Mouse (Mus musculus): ENCODE data around the gene Nr1i3. TPM values are rescaled to one million over a fixed set of nuclear protein-coding genes. Genes with fewer than 3 reads are reported as not detected.

The Nr1i3 gene
- not detected in 2 replicates for polyA plus RNA-seq (2011; ENCODE audit: insufficient read depth, insufficient read length, low read depth, missing spikeins)

- H3K27me3 ChIP-seq (ENCODE audit: control insufficient read depth, insufficient read depth, low read length, poor library complexity, severe bottlenecking), result no peaks in the 10 kb centered on the region
- no peak within 1 kb of the TSS for H3K4me3 ChIP-seq (ENCODE audit: low read depth, low read length)
- H3K4me1 ChIP-seq (ENCODE audit: control insufficient read depth, insufficient read depth, low read length), result no peaks in the 10 kb centered on the region
- no peak for TF ChIP-seq EP300 (IDR thresholded peaks at IDR 0.05; ENCODE audit: insufficient read depth, low read depth, low read length)
- no peak for TF ChIP-seq POLR2A (IDR thresholded peaks at IDR 0.05; ENCODE audit: insufficient read depth, low read length)
- TF ChIP-seq CTCF (IDR thresholded peaks at IDR 0.05; ENCODE audit: low read depth, low read length), result no peak
- H3K9ac ChIP-seq (ENCODE audit: low read depth, poor library complexity, severe bottlenecking), result no peak within 1 kb of the TSS
- H3K9me3 ChIP-seq (replicated peaks; ENCODE audit: control insufficient read depth, insufficient read depth, low read length, poor library complexity, severe bottlenecking), result no peaks in the 10 kb centered on the region
- no peaks in the 10 kb centered on the region for H3K36me3 ChIP-seq (ENCODE audit: control insufficient read depth, insufficient read depth, low read length, poor library complexity, severe bottlenecking)
- H3K27ac ChIP-seq (ENCODE audit: insufficient read depth, low read length), result no peak within 1 kb of the TSS
Observed at GRCm38 (mm10) chr1:171213801-171214496, at the start of gene Nr1i3. Nr1i3 (plus strand) TSS chr1:171213970.

DNA sequence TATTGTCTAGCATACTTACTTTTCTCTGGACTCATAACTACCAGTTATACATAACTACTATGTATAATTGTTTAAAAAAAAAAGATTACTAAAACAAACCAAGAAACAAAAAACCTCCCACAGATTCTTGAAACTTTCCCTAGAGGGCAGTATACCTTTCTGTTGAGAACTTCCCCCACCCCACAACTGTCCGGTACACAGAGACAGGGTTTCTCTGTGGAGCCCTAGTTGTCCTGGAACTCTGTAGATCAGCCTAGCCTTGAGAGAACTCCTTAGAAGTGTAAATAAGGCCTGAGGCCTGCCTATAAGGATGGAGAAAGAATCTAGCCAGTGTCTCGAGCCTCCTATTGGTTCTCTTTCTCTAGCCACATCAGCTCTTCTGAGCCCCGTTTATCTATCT is 49.5 kb upstream of the Nr1i3 start:
- no peaks in the 10 kb centered on the region for H3K9me3 ChIP-seq (replicated peaks; ENCODE audit: control insufficient read depth, insufficient read depth, low read length, poor library complexity, severe bottlenecking)
- H3K9ac ChIP-seq (ENCODE audit: low read depth, poor library complexity, severe bottlenecking), result no peak overlapping the region
- H3K36me3 ChIP-seq (ENCODE audit: control insufficient read depth, insufficient read depth, low read length, poor library complexity, severe bottlenecking), result no peaks in the 10 kb centered on the region
- TF ChIP-seq POLR2A (IDR thresholded peaks at IDR 0.05; ENCODE audit: insufficient read depth, low read length) (no peak), EP300 (IDR thresholded peaks at IDR 0.05; ENCODE audit: insufficient read depth, low read depth, low read length) (no peak), CTCF (IDR thresholded peaks at IDR 0.05; ENCODE audit: low read depth, low read length) (no peak)
- H3K27ac ChIP-seq (ENCODE audit: insufficient read depth, low read length), result no peak overlapping the region
- H3K4me1 ChIP-seq (ENCODE audit: control insufficient read depth, insufficient read depth, low read length), result peaks cover 1% of the 10 kb centered on the region
- no peaks in the 10 kb centered on the region for H3K27me3 ChIP-seq (ENCODE audit: control insufficient read depth, insufficient read depth, low read length, poor library complexity, severe bottlenecking)
- no peak overlapping the region for H3K4me3 ChIP-seq (ENCODE audit: low read depth, low read length)

DNA sequence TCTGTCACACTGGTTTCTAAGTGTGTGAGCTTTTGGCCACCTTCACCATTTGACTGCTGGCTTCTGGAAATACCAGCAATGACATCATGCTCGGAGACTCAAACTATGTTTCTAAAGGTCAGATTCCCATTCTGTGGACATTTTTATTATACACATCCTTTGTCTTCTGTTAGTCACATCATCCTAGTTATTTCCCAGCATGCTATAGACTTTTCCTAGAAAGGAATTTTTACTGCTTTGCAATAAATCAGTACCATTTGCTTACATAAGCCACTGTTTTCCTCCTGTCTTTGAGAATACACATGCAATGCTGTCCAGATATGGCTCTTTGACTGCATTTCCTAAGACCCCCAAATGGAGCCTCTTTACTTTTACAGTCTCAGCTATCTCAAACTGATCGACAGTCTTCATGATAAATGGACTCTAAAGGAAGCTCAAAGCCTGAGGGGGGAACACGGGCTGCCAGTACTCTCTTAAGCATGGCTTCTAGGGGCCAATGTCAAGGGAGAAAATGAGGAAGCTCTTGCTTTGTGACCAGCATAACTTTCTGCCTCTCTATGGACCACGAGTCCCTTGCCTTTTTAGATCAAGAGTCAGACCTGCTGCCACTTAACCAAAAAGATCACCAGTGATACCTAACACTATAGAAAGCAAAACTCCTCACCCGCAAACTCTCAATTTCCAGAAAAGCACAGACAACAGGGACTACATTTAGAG is 48.0 kb upstream of the Nr1i3 start:
- H3K4me3 ChIP-seq (ENCODE audit: low read depth, low read length), result no peak overlapping the region
- TF ChIP-seq CTCF (IDR thresholded peaks at IDR 0.05; ENCODE audit: low read depth, low read length) (no peak), POLR2A (IDR thresholded peaks at IDR 0.05; ENCODE audit: insufficient read depth, low read length) (no peak), EP300 (IDR thresholded peaks at IDR 0.05; ENCODE audit: insufficient read depth, low read depth, low read length) (no peak)
- H3K27ac ChIP-seq (ENCODE audit: insufficient read depth, low read length), result no peak overlapping the region
- no peaks in the 10 kb centered on the region for H3K9me3 ChIP-seq (replicated peaks; ENCODE audit: control insufficient read depth, insufficient read depth, low read length, poor library complexity, severe bottlenecking)
- H3K9ac ChIP-seq (ENCODE audit: low read depth, poor library complexity, severe bottlenecking), result no peak overlapping the region
- H3K36me3 ChIP-seq (ENCODE audit: control insufficient read depth, insufficient read depth, low read length, poor library complexity, severe bottlenecking), result no peaks in the 10 kb centered on the region
- H3K4me1 ChIP-seq (ENCODE audit: control insufficient read depth, insufficient read depth, low read length), result peaks cover 1% of the 10 kb centered on the region
- no peaks in the 10 kb centered on the region for H3K27me3 ChIP-seq (ENCODE audit: control insufficient read depth, insufficient read depth, low read length, poor library complexity, severe bottlenecking)

GRCm38 (mm10) chr1:171168906-171169305 is 44.9 kb upstream of the Nr1i3 start:
- TF ChIP-seq CTCF (IDR thresholded peaks at IDR 0.05; ENCODE audit: low read depth, low read length) (no peak), EP300 (IDR thresholded peaks at IDR 0.05; ENCODE audit: insufficient read depth, low read depth, low read length) (no peak), POLR2A (IDR thresholded peaks at IDR 0.05; ENCODE audit: insufficient read depth, low read length) (no peak)
- H3K27ac ChIP-seq (ENCODE audit: insufficient read depth, low read length), result no peak overlapping the region
- H3K4me1 ChIP-seq (ENCODE audit: control insufficient read depth, insufficient read depth, low read length), result peaks cover 1% of the 10 kb centered on the region
- no peaks in the 10 kb centered on the region for H3K9me3 ChIP-seq (replicated peaks; ENCODE audit: control insufficient read depth, insufficient read depth, low read length, poor library complexity, severe bottlenecking)
- H3K36me3 ChIP-seq (ENCODE audit: control insufficient read depth, insufficient read depth, low read length, poor library complexity, severe bottlenecking), result no peaks in the 10 kb centered on the region
- no peak overlapping the region for H3K4me3 ChIP-seq (ENCODE audit: low read depth, low read length)
- no peaks in the 10 kb centered on the region for H3K27me3 ChIP-seq (ENCODE audit: control insufficient read depth, insufficient read depth, low read length, poor library complexity, severe bottlenecking)
- no peak overlapping the region for H3K9ac ChIP-seq (ENCODE audit: low read depth, poor library complexity, severe bottlenecking)

- TF ChIP-seq CTCF (IDR thresholded peaks at IDR 0.05; ENCODE audit: low read depth, low read length) (no peak), EP300 (IDR thresholded peaks at IDR 0.05; ENCODE audit: insufficient read depth, low read depth, low read length) (no peak), POLR2A (IDR thresholded peaks at IDR 0.05; ENCODE audit: insufficient read depth, low read length) (no peak)
- no peak overlapping the region for H3K4me3 ChIP-seq (ENCODE audit: low read depth, low read length)
- H3K9me3 ChIP-seq (replicated peaks; ENCODE audit: control insufficient read depth, insufficient read depth, low read length, poor library complexity, severe bottlenecking), result no peaks in the 10 kb centered on the region
- no peaks in the 10 kb centered on the region for H3K36me3 ChIP-seq (ENCODE audit: control insufficient read depth, insufficient read depth, low read length, poor library complexity, severe bottlenecking)
- no peaks in the 10 kb centered on the region for H3K27me3 ChIP-seq (ENCODE audit: control insufficient read depth, insufficient read depth, low read length, poor library complexity, severe bottlenecking)
- peaks cover 1% of the 10 kb centered on the region for H3K4me1 ChIP-seq (ENCODE audit: control insufficient read depth, insufficient read depth, low read length)
- no peak overlapping the region for H3K27ac ChIP-seq (ENCODE audit: insufficient read depth, low read length)
- no peak overlapping the region for H3K9ac ChIP-seq (ENCODE audit: low read depth, poor library complexity, severe bottlenecking)
Observed at GRCm38 (mm10) chr1:171169913-171170312, 43.9 kb upstream of the Nr1i3 start.

DNA sequence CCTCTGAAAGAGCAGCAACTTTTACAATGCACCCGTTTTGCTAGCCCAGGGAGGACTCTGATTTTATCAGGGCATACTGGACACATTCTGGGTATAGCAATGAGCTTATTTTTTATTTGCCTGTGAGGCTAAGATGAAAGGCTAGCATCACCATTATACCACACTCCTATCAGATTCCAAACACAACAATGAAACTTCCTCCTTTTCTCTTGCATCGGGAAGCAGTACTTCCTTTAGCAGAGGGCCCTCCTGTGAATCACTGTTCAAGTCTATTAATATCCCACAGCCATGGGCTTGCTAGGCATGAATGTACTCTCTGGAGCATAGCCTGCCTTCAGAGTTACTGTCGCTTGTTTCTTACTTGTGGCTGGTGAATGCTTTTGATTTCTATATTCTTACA is 42.6 kb upstream of the Nr1i3 start:
- Histone ChIP-seq H3K27ac (ENCODE audit: insufficient read depth, low read length) (no peak overlapping the region), H3K9ac (ENCODE audit: low read depth, poor library complexity, severe bottlenecking) (no peak overlapping the region), H3K4me3 (ENCODE audit: low read depth, low read length) (no peak overlapping the region), H3K9me3 (replicated peaks; ENCODE audit: control insufficient read depth, insufficient read depth, low read length, poor library complexity, severe bottlenecking) (no peaks in the 10 kb centered on the region), H3K4me1 (ENCODE audit: control insufficient read depth, insufficient read depth, low read length) (peaks cover 1% of the 10 kb centered on the region), H3K36me3 (ENCODE audit: control insufficient read depth, insufficient read depth, low read length, poor library complexity, severe bottlenecking) (no peaks in the 10 kb centered on the region), H3K27me3 (ENCODE audit: control insufficient read depth, insufficient read depth, low read length, poor library complexity, severe bottlenecking) (no peaks in the 10 kb centered on the region)
- no peak for TF ChIP-seq CTCF (IDR thresholded peaks at IDR 0.05; ENCODE audit: low read depth, low read length)
- TF ChIP-seq POLR2A (IDR thresholded peaks at IDR 0.05; ENCODE audit: insufficient read depth, low read length), result no peak
- no peak for TF ChIP-seq EP300 (IDR thresholded peaks at IDR 0.05; ENCODE audit: insufficient read depth, low read depth, low read length)
